Mouse (Mus musculus) heart, adult 10 weeks (tissue): ENCODE measurements around the gene Olfr923. TPM values are rescaled to one million over a fixed set of nuclear protein-coding genes. Genes with fewer than 3 reads are reported as not detected.

Source experiments
- polyA plus RNA-seq: library from polyadenylated mRNA; stranded (reverse); fragments of 350-450 nt; fragmentation: Illumina TruSeq; extraction: RNeasy Lipid Tissue Mini Kit (QIAGEN cat#74804); gene quantifications from one replicate; pipeline ENCODE4 v1.2.3, GENCODE M21; 2014; ENCODE audit warnings: low read depth, low replicate concordance

Olfr923 gene
- polyA plus RNA-seq = not detected

GRCm38 (mm10) chr9:38826245-38826644, at the start of gene Olfr923:
Olfr923 (plus strand) TSS chr9:38826545.

GRCm38 (mm10) chr9:38814314-38814713, 12.0 kb upstream of the Olfr923 start, which contains the start of gene Olfr922:
Olfr922 (plus strand) TSS chr9:38814614.

GRCm38 (mm10) chr9:38844149-38844548, 17.8 kb downstream of the Olfr923 start, which contains the start of gene Olfr924:
Olfr924 (plus strand) TSS chr9:38844449.

GRCm38 (mm10) chr9:38854760-38855159, 28.4 kb downstream of the Olfr923 start, which contains the start of gene Olfr26:
Olfr26 (plus strand) TSS chr9:38855060.

GRCm38 (mm10) chr9:38876826-38877225, 50.5 kb downstream of the Olfr923 start, which contains the start of gene Olfr926:
Olfr926 (plus strand) TSS chr9:38877126.

Other genes starting within 250 kb of the Olfr923 start
- not detected for gene Olfr912, start 246.4 kb upstream of the Olfr923 start, polyA plus RNA-seq
- not detected for gene Olfr913, start 233.8 kb upstream of the Olfr923 start, polyA plus RNA-seq
- not detected for gene Olfr914, start 221.4 kb upstream of the Olfr923 start, polyA plus RNA-seq
- not detected for gene Olfr916, start 166.7 kb upstream of the Olfr923 start, polyA plus RNA-seq
- gene Olfr917, start 160.7 kb upstream of the Olfr923 start, polyA plus RNA-seq = not detected
- gene Olfr918, start 151.9 kb upstream of the Olfr923 start, polyA plus RNA-seq = not detected
- gene Olfr919, start 122.9 kb upstream of the Olfr923 start, polyA plus RNA-seq = not detected
- gene Vwa5a, start 108.3 kb upstream of the Olfr923 start, polyA plus RNA-seq = 27.9 TPM
- gene Olfr920, start 74.2 kb upstream of the Olfr923 start, polyA plus RNA-seq = 0.24 TPM
- gene Olfr921, start 53.5 kb upstream of the Olfr923 start, polyA plus RNA-seq = not detected
- gene Olfr922, start 11.9 kb upstream of the Olfr923 start, polyA plus RNA-seq = not detected
- not detected for gene Olfr924, start 17.9 kb downstream of the Olfr923 start, polyA plus RNA-seq
- gene Olfr26, start 28.5 kb downstream of the Olfr923 start, polyA plus RNA-seq = not detected
- not detected for gene Olfr926, start 50.6 kb downstream of the Olfr923 start, polyA plus RNA-seq
- not detected for gene Olfr930, start 103.3 kb downstream of the Olfr923 start, polyA plus RNA-seq
- gene Olfr933, start 145.8 kb downstream of the Olfr923 start, polyA plus RNA-seq = not detected
- not detected for gene Olfr934, start 161.8 kb downstream of the Olfr923 start, polyA plus RNA-seq
- gene Olfr935, start 173.1 kb downstream of the Olfr923 start, polyA plus RNA-seq = not detected
- not detected for gene Olfr146, start 196.8 kb downstream of the Olfr923 start, polyA plus RNA-seq
- not detected for gene Olfr937, start 238.4 kb downstream of the Olfr923 start, polyA plus RNA-seq